Mouse (Mus musculus) lung, embryonic 15.5 days (tissue): ENCODE measurements at regions not wholly inside any gene's neighbourhood (a gene's known extent, or its start where the extent isn't known, plus 50 kb on each side); places are given as distances from the start of the nearest gene placed in this dataset.

Source experiments
- ATAC-seq: fragments of 200-750 bp; cut with Nextera tagmentation; 2 replicates; pipeline ENCODE4 v1.8.0; 2017; ENCODE audit warnings: moderate number of reproducible peaks, borderline replicate concordance; ENCODE audit not compliant: low FRiP score, low TSS enrichment; ENCODE audit errors: extremely low read depth
- H3K27ac ChIP-seq: fragments of 300-500 bp; sonication (generic); 2 replicates; pipeline ENCODE4 v1.5.1; 2015; ENCODE audit warnings: moderate library complexity, mild to moderate bottlenecking, inconsistent platforms
- H3K27me3 ChIP-seq: fragments of 300-500 bp; sonication (generic); 2 replicates; pipeline ENCODE4 v1.6.1; 2015; ENCODE audit warnings: inconsistent platforms
- H3K36me3 ChIP-seq: fragments of 300-500 bp; sonication (generic); 2 replicates; pipeline ENCODE4 v1.6.1; 2015; ENCODE audit warnings: inconsistent platforms
- H3K4me1 ChIP-seq: fragments of 300-500 bp; sonication (generic); 2 replicates; pipeline ENCODE4 v1.6.1; 2015; ENCODE audit warnings: inconsistent platforms
- H3K4me2 ChIP-seq: fragments of 300-500 bp; sonication (generic); 2 replicates; pipeline ENCODE4 v1.6.1; 2015; ENCODE audit warnings: inconsistent platforms, mild to moderate bottlenecking, moderate library complexity
- H3K4me3 ChIP-seq: fragments of 300-500 bp; sonication (generic); 2 replicates; pipeline ENCODE4 v1.5.1; 2015; ENCODE audit warnings: mild to moderate bottlenecking, inconsistent platforms
- H3K9ac ChIP-seq: fragments of 300-500 bp; sonication (generic); 2 replicates; pipeline ENCODE4 v1.6.1; 2015; ENCODE audit warnings: inconsistent platforms
- H3K9me3 ChIP-seq: fragments of 300-500 bp; sonication (generic); 2 replicates; pipeline ENCODE4 v1.6.1; 2016; ENCODE audit warnings: inconsistent platforms
- WGBS: fragments of 180-500 bp; shearing (Covaris S2); methylation state at CpG from one replicate; pipeline ENCODE4 v1.1.7; 2015; 5-methylcytosine and 5-hydroxymethylcytosine counted together

DNA sequence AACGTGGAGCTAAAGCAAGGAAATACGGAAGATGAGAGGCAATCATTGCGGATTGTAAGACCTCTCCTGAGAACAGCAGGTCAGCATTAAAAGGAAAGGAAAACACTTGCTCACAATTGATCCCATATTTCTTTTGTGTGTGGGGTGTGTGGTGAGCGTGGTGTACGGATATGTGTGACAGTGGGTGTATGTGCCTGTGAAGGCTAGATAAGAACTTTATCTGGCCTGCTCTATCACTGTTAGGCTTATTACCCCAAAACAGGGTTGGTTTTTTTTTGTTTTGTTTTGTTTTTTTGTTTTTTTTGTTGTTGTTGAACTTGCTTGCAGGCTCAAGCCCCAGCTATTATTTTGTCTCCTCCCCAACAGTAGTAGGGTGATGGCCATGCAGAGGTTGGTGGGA is 102.5 kb downstream of the Uchl5 start:
- Histone ChIP-seq H3K4me2 (no peak overlapping the region), H3K27ac (no peak overlapping the region), H3K9ac (no peak overlapping the region), H3K36me3 (no peaks in the 10 kb centered on the region), H3K9me3 (no peaks in the 10 kb centered on the region), H3K4me1 (peaks cover 12% of the 10 kb centered on the region), H3K27me3 (no peaks in the 10 kb centered on the region), H3K4me3 (no peak overlapping the region)
- no peak for ATAC-seq
- 89% methylated on average over 5 of the region's 5 CpGs for WGBS

DNA sequence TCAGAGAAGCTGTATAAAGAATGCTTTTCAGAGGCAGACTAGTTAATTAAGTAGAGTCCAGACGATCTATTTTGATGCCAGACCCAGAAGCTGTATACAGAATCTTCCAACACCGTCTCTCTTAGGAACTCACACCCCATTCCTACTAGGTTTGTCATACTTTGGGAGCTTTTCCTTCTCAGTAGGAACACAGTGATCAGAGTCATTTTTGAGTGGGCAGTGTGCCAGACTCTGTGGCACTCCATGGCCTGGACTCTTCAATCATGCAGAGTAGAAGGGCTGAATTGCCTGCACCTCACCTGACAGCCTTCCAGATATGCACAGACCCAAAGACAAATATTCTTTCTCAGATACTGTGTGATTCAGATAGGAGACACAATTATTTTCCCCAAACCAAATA is 101.2 kb downstream of the Uchl5 start:
- WGBS = 23% methylated on average over 2 of the region's 2 CpGs
- H3K4me1 ChIP-seq = peaks cover 12% of the 10 kb centered on the region
- H3K9me3 ChIP-seq = no peaks in the 10 kb centered on the region
- H3K4me3 ChIP-seq = no peak overlapping the region
- H3K36me3 ChIP-seq = no peaks in the 10 kb centered on the region
- no peaks in the 10 kb centered on the region for H3K27me3 ChIP-seq
- H3K4me2 ChIP-seq = no peak overlapping the region
- H3K9ac ChIP-seq = no peak overlapping the region
- ATAC-seq = no peak
- no peak overlapping the region for H3K27ac ChIP-seq

DNA sequence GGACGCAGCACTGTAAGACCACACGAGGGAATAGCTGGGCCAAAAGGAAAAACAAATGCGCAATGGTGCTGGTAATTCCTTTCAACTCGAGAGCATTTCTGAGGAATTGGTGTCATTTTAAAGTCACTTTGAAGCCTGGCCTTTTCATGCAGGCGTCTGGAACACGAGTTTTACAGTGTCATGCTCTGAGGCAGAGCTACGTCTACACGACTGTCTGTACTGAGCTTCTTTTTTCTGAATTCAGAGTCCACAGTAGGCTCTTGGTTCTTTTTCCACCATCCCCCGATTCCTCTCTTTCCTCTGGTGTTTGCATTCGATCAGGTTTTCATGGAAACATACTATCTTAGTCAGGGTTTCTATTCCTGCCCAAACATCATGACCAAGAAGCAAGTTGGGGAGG is 83.2 kb downstream of the Uchl5 start:
- Histone ChIP-seq H3K36me3 (no peaks in the 10 kb centered on the region), H3K4me2 (no peak overlapping the region), H3K27ac (no peak overlapping the region), H3K9ac (no peak overlapping the region), H3K4me1 (no peaks in the 10 kb centered on the region), H3K27me3 (no peaks in the 10 kb centered on the region), H3K9me3 (no peaks in the 10 kb centered on the region), H3K4me3 (no peak overlapping the region)
- ATAC-seq = no peak
- WGBS = 61% methylated on average over 10 of the region's 10 CpGs

- no peaks in the 10 kb centered on the region for H3K4me1 ChIP-seq
- H3K4me3 ChIP-seq = no peak overlapping the region
- no peak overlapping the region for H3K4me2 ChIP-seq
- H3K36me3 ChIP-seq = no peaks in the 10 kb centered on the region
- H3K9ac ChIP-seq = no peak overlapping the region
- no peaks in the 10 kb centered on the region for H3K9me3 ChIP-seq
- H3K27me3 ChIP-seq = no peaks in the 10 kb centered on the region
- ATAC-seq = no peak
- no peak overlapping the region for H3K27ac ChIP-seq
Measured at GRCm38 (mm10) chr1:143858532-143858931, 81.5 kb downstream of the Uchl5 start.
